Mouse (Mus musculus): Measurements from ENCODE around the gene Fam129a. TPM values are rescaled to one million over a fixed set of nuclear protein-coding genes. Genes with fewer than 3 reads are reported as not detected.

Fam129a gene
- total RNA-seq, 2 experiments from 2014 or later = 2.5 to 2.8 TPM

DNA sequence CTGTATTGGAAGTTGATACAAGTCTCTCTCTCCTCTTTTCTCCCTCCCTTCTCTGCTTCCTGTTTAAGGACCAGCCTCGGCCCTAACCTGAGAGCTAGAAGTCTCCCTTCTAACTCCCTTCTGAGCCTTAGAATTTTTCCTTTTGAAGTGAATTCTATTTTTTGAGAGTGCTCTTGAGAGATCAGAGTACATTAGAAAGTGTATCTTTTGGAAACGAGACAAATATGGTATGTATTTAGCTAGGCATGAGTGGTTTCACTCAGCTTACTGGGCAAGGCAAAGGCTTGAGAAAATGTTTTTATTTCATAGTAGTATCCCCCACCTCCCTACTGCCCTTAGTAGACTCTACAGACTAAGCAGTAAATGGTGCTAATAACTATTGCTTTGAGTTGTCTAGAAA is 188.0 kb downstream of the Fam129a start:
- no peak for DNase-seq (ENCODE audit: low spot score in 2 of 2)
- intact Hi-C loops (cut with DNase I) = no loop called here

DNA sequence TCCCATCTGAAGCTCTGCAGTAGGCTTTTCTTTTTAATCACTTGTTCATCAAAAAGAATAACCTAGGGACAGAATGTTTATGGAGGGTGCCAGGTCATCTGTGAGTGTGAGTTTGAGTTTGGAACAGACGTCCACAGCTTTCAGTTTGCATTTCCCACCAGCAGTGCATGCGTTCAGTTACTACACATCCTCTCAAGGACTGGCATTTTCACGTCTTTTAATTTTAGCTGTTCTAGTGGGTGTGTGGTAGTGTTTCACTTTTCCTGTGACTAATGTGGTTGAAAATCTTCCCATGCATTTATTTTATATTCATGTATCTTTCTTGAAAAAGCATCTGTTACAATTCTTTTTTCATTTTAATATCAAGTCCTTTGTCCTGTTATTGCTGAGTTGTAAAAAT is 193.2 kb downstream of the Fam129a start:
- intact Hi-C loops (cut with DNase I) = no loop called here
- peak in 1 of 2 experiments; percentile 11 for DNase-seq (ENCODE audit: low spot score in 2 of 2)

- intact Hi-C loops (cut with DNase I) = no loop called here
These were observed 195.2 kb downstream of the Fam129a start for GRCm38 (mm10) chr1:151766166-151766565.

DNA sequence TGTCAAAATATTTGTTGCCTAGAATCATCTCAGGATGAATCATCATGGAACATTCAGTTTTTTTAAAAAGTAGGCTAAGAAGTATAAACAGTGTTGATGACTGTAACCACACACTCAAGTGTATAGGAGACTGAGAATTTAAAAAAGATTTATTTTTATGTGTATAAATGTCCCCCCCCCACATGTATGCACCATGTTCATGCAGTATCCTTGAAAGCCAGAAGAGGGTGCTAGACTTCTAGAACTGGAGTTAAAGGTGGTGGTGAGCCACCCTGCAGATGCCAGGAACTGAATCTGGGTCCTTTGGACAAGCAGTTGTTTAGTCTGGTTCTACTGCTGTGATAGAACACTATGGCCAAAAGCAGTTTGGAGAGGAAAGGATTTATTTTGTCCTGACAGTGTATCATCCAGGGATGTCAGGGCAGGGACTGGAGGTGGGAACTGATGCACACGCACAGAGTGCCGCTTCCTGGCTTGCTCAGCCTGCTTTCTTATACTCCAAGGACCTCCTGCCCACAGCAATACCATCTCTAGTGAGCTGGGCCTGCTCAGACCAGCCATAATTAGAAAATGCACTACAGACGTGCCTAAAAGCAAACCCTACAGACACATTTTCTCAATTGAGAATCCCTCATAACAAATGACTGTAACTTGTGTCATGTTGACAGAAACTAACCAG is 196.1 kb downstream of the Fam129a start:
- intact Hi-C loops (cut with DNase I) = no loop called here
- DNase-seq (ENCODE audit: low spot score in 2 of 2) = no peak

More at GRCm38 (mm10) chr1:151766166-151766565, 195.2 kb downstream of the Fam129a start:
- DNase-seq (ENCODE audit: low spot score in 2 of 2) = no peak

- no peak for DNase-seq (ENCODE audit: low spot score in 2 of 2)
- intact Hi-C loops (cut with DNase I) = no loop called here
These were observed 198.4 kb downstream of the Fam129a start for GRCm38 (mm10) chr1:151769200-151769913.

Other genes with a start within 250 kb of the Fam129a start
- gene Ivns1abp, start 226.7 kb upstream of the Fam129a start, total RNA-seq (2021) = 100 to 1,000 TPM; 123 to 135 TPM
- 10 to 100 TPM; 10.5 to 15.2 TPM for gene Swt1, start 142.7 kb upstream of the Fam129a start, total RNA-seq (2021)
- 10 to 100 TPM; 24.1 to 33.0 TPM for gene Trmt1l, start 142.6 kb upstream of the Fam129a start, total RNA-seq (2021)
- 10 to 100 TPM; 29.5 to 34.9 TPM for gene Rnf2, start 70.2 kb upstream of the Fam129a start, total RNA-seq (2021)
- 10 to 100 TPM; 35.8 to 38.7 TPM for gene Edem3, start 184.2 kb downstream of the Fam129a start, total RNA-seq (2021)